8 mouse cellular contexts compared by ENCODE assay signal in the genomic region with DNA sequence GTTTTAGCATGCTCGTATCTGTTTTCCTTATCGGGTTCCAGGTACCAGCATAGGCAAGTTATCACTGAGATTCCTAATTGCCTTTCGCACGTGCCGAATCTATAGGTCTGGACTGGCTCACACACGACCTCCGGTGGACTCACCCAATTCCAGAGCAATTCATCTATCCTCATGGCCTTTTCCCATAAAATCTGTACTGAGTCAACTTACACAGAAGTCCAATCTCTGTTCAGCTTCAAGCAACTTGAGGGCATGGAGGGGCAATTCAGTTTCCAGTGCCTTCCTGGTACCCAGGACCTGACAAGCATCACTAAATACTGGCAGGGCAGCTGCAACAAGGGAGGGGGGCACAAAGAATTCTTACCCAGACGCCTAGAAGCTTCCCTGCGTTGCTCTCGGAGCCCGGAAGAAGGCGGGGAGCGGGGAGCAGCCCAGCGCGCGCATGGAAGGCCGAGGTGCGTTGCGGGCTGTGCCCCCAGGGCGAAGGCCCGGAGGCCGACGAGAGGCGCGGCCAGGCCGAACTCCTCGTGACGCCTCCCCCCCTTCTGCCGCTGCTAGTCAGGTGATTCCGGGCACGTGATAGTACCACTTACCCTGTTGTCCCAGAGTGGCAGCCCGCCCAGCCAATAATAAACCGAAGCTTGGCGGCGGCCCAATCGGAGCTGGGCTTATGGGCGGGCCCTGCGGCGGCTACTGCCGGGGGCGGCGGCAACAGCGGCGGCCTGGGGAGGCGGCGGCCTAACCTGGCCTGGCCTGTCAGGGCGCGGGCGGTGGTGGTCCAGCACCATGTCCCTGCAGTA. TPM values are rescaled to one million over a fixed set of nuclear protein-coding genes. Genes with fewer than 3 reads are reported as not detected.
A peak's percentile ranks its signal among the peaks of the same experiment; 100 is the strongest.
DNase-seq lines count a peak whose midpoint lies in the region; ATAC-seq and TF ChIP-seq lines count a peak whose summit lies in the region.

Gene Rragc, plus strand, starts transcription at position 699 of the 800 bp plus-strand sequence.

- H3K27ac ChIP-seq in forebrain, postnatal 0 days (ENCODE audit: low read depth, low read length), result peak within 1 kb of the TSS; percentile 87
- H3K27ac ChIP-seq in lung, embryonic 15.5 days, result peak within 1 kb of the TSS; percentile 74

- no peaks in the 10 kb centered on the region for H3K27me3 ChIP-seq in G1E (ENCODE audit: insufficient read depth, low read length)
- no peaks in the 10 kb centered on the region for H3K27me3 ChIP-seq in forebrain, postnatal 0 days (ENCODE audit: insufficient read depth, low read length)
- H3K27me3 ChIP-seq in lung, embryonic 15.5 days, result no peaks in the 10 kb centered on the region

- peak within 1 kb of the TSS; percentile 96 for H3K9ac ChIP-seq in forebrain, postnatal 0 days
- peak within 1 kb of the TSS; percentile 91 for H3K9ac ChIP-seq in lung, embryonic 15.5 days

- 1% methylated on average over 49 of the region's 49 CpGs for WGBS in forebrain, postnatal 0 days
- 1% methylated on average over 49 of the region's 49 CpGs for WGBS in lung, embryonic 15.5 days

- H3K4me3 ChIP-seq in G1E (ENCODE audit: low read depth, low read length), result peak within 1 kb of the TSS; percentile 94
- peak within 1 kb of the TSS; percentile 99 for H3K4me3 ChIP-seq in forebrain, postnatal 0 days (ENCODE audit: low read depth, low read length)
- H3K4me3 ChIP-seq in lung, embryonic 15.5 days, result peak within 1 kb of the TSS; percentile 90

- TF ChIP-seq CTCF in G1E (IDR thresholded peaks at IDR 0.05; ENCODE audit: low read depth, low read length), result no peak
- peak; percentile 29; the same call in 1 of the 2 replicates for TF ChIP-seq CTCF in forebrain, postnatal 0 days (IDR thresholded peaks at IDR 0.05; ENCODE audit: low read depth)

- DNase-seq in G1E (ENCODE audit: low spot score), result peak; percentile 97
- peak; percentile 100 for DNase-seq in cerebellum, adult 18-20 months
- DNase-seq in forebrain, postnatal 0 days, result peak; percentile 100
- peak; percentile 100 for DNase-seq in heart, postnatal 4 days
- peak; percentile 99 to 100 for DNase-seq in layer of hippocampus, adult 8-10 months (ENCODE audit: low spot score in 2 of 2)
- peak; percentile 100 for DNase-seq in ovary, adult 18-20 months (ENCODE audit: low spot score)
- peak; percentile 97 for DNase-seq in thymus, postnatal 0 days (ENCODE audit: low spot score)

- H3K4me2 ChIP-seq in forebrain, postnatal 0 days (ENCODE audit: low read depth), result peak within 1 kb of the TSS; percentile 85
- H3K4me2 ChIP-seq in lung, embryonic 15.5 days, result peak within 1 kb of the TSS; percentile 86

- peak; percentile 98 for ATAC-seq in G1E (ENCODE audit: extremely low read depth, insufficient number of reproducible peaks, low FRiP score, poor library complexity, severe bottlenecking)
- peak; percentile 100 for ATAC-seq in forebrain, postnatal 0 days
- ATAC-seq in lung, embryonic 15.5 days (ENCODE audit: borderline replicate concordance, extremely low read depth, low FRiP score, low TSS enrichment), result peak; percentile 100

- H3K9me3 ChIP-seq in G1E (replicated peaks), result no peaks in the 10 kb centered on the region
- no peaks in the 10 kb centered on the region for H3K9me3 ChIP-seq in forebrain, postnatal 0 days (ENCODE audit: low read length)
- no peaks in the 10 kb centered on the region for H3K9me3 ChIP-seq in lung, embryonic 15.5 days

- peaks cover 50% of the 10 kb centered on the region for H3K36me3 ChIP-seq in G1E (replicated peaks)
- peaks cover 29% of the 10 kb centered on the region for H3K36me3 ChIP-seq in forebrain, postnatal 0 days (ENCODE audit: insufficient read depth)
- peaks cover 30% of the 10 kb centered on the region for H3K36me3 ChIP-seq in lung, embryonic 15.5 days

- H3K4me1 ChIP-seq in G1E (ENCODE audit: insufficient read depth, low read depth, low read length), result peaks cover 31% of the 10 kb centered on the region
- H3K4me1 ChIP-seq in forebrain, postnatal 0 days (ENCODE audit: insufficient read depth), result peaks cover 6% of the 10 kb centered on the region
- H3K4me1 ChIP-seq in lung, embryonic 15.5 days, result peaks cover 19% of the 10 kb centered on the region

RNA-seq across cellular contexts. Expression of gene Rragc, which starts in this region (rescaled TPM):
- total RNA-seq in G1E (2014; fragmentation: Nextera tagmentation), result 50.1 and 54.7 TPM in 2 replicates
- total RNA-seq in G1E (2017), result 113 and 141 TPM in 2 replicates
- 24.2 and 34.2 TPM in 2 replicates for polyA plus RNA-seq in G1E (2012)
- total RNA-seq in forebrain, postnatal 0 days (2014; rRNA removed), result 41.8 and 51.9 TPM in 2 replicates
- 32.8 and 42.6 TPM in 2 replicates for polyA plus RNA-seq in forebrain, postnatal 0 days (2015; fragmentation: Nextera tagmentation; extraction: Ambion mirVana)
- total RNA-seq in heart, postnatal 4 days (2021), result 10 to 100 TPM; 50.8 to 52.6 TPM
- 10 to 100 TPM; 57.8 to 68.5 (median 59.3) TPM for total RNA-seq in layer of hippocampus, adult 8-10 months (2022)
- polyA plus RNA-seq in lung, embryonic 15.5 days (2015; fragmentation: Nextera tagmentation; extraction: Ambion mirVana), result 46.6 and 49.2 TPM in 2 replicates
- polyA plus RNA-seq in thymus, postnatal 0 days (2015; fragmentation: Nextera tagmentation; extraction: Ambion mirVana), result 41.2 and 48.5 TPM in 2 replicates

Comparison
In these comparisons a context has a peak if more than half of its experiments do, and no peak if none do; other contexts are left out.
1. Peak in every context shown above with its lines: DNase-seq, ATAC-seq, H3K4me3 ChIP-seq and H3K27ac ChIP-seq.